In the genomic region with DNA sequence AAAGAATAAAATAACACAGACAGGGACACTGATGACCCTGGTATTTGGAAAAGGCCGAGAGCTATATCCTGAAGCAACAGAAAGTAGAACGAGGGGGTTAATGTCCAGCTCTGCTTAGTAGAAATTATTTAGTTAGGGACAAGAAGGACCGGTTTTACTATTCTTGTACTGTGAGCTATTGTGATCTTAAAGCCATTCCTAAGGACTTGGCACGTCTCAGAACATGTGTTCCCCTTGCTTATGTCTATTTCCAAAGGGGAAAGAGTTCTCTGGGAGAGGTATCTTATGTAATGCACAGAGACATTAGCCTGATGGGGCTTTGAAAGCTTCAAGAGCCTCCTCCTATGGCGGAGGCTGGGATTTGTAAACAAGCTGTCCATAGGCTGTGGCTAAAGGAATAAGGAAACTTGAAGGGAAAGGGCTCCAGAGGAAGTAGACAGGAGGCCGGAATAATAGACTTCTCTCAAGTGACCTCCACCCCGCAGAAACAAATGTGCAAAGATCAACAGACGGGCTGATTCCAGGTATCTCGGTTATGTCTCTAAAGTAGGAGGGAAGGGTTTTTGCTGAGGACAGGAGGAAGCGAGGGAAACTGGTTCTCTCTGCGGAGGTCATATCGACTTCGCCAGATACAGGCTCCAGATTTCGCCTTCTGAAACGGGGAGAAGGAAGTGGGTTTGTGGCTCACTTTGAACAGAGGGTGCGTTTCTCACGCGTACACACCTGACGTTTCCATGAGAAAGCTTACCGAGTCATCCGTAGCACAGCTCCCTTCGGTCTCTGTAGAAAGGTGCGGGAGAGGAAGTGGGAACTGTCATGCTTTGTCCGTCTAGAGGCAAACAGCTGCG, we compare ENCODE assay signal across 10 mouse cellular contexts. TPM values are rescaled to one million over a fixed set of nuclear protein-coding genes. Genes with fewer than 3 reads are reported as not detected.
DNase-seq lines count a peak whose midpoint lies in the region; ATAC-seq and TF ChIP-seq lines count a peak whose summit lies in the region.
"Had no signal": no experiment of that assay in that cellular context is flagged by ENCODE, and none has a peak within 500 bp of the region (broad histone marks: within the 10 kb centered on the region; RNA-seq: fewer than 3 reads in every experiment).

No protein-coding gene starts in this region.

- no peaks in the 10 kb centered on the region for H3K9me3 ChIP-seq in heart, postnatal 0 days (replicated peaks; ENCODE audit: control insufficient read depth, low read length)
- H3K9me3 ChIP-seq in lung, postnatal 0 days (ENCODE audit: low read length): no peaks in the 10 kb centered on the region
- H3K9me3 ChIP-seq in midbrain, embryonic 15.5 days: no peaks in the 10 kb centered on the region
- no peaks in the 10 kb centered on the region for H3K9me3 ChIP-seq in midbrain, embryonic 14.5 days (ENCODE audit: control insufficient read depth, low read length)
- H3K9me3 ChIP-seq: limb, embryonic 13.5 days had no signal

- H3K27me3 ChIP-seq in heart, postnatal 0 days (ENCODE audit: control insufficient read depth, insufficient read depth, low read length): no peaks in the 10 kb centered on the region
- no peaks in the 10 kb centered on the region for H3K27me3 ChIP-seq in lung, postnatal 0 days (replicated peaks; ENCODE audit: insufficient read depth, low read length)
- no peaks in the 10 kb centered on the region for H3K27me3 ChIP-seq in midbrain, embryonic 15.5 days (replicated peaks)
- H3K27me3 ChIP-seq in midbrain, embryonic 14.5 days (ENCODE audit: control insufficient read depth, insufficient read depth, low read length): 0 out of 2 replicates have a peak, but pooled peaks cover 6% of the 10 kb centered on the region
- H3K27me3 ChIP-seq: limb, embryonic 13.5 days had no signal

- no peaks in the 10 kb centered on the region for H3K36me3 ChIP-seq in heart, postnatal 0 days (replicated peaks; ENCODE audit: control insufficient read depth, insufficient read depth, low read length)
- no peaks in the 10 kb centered on the region for H3K36me3 ChIP-seq in lung, postnatal 0 days (ENCODE audit: insufficient read depth, low read length)
- no peaks in the 10 kb centered on the region for H3K36me3 ChIP-seq in midbrain, embryonic 15.5 days (replicated peaks)
- H3K36me3 ChIP-seq in midbrain, embryonic 14.5 days (ENCODE audit: control insufficient read depth, insufficient read depth, low read length): no peaks in the 10 kb centered on the region
- H3K36me3 ChIP-seq: limb, embryonic 13.5 days had no signal

- WGBS in heart, postnatal 0 days: 63% methylated on average over 25 of the region's 25 CpGs
- whole genome bisulfite sequencing in lung, postnatal 0 days: 23% methylated on average over 25 of the region's 25 CpGs
- WGBS in midbrain, embryonic 15.5 days: 85% methylated on average over 25 of the region's 25 CpGs
- 85% methylated on average over 25 of the region's 25 CpGs for WGBS in midbrain, embryonic 14.5 days

- H3K27ac ChIP-seq in layer of hippocampus, adult 2 months: no peak overlapping the region
- peak overlapping the region; percentile 1; the same call in 1 of the 2 replicates for H3K27ac ChIP-seq in heart, postnatal 0 days (ENCODE audit: low read depth)
- H3K27ac ChIP-seq in lung, postnatal 0 days (ENCODE audit: low read length): peak overlapping the region; percentile 87
- no peak overlapping the region for H3K27ac ChIP-seq in midbrain, embryonic 15.5 days
- H3K27ac ChIP-seq in midbrain, embryonic 14.5 days (replicated peaks; ENCODE audit: low read depth, low read length): no peak overlapping the region
- H3K27ac ChIP-seq: limb, embryonic 13.5 days had no signal

- H3K4me3 ChIP-seq in layer of hippocampus, adult 2 months: peak overlapping the region; percentile 17
- peak overlapping the region; percentile 41 for H3K4me3 ChIP-seq in heart, postnatal 0 days (ENCODE audit: low read depth, low read length)
- H3K4me3 ChIP-seq in lung, postnatal 0 days (ENCODE audit: low read depth, low read length): peak overlapping the region; percentile 37
- no peak overlapping the region for H3K4me3 ChIP-seq in midbrain, embryonic 15.5 days
- H3K4me3 ChIP-seq in midbrain, embryonic 14.5 days (replicated peaks; ENCODE audit: low read depth, low read length): no peak overlapping the region
- H3K4me3 ChIP-seq: limb, embryonic 13.5 days had no signal

- H3K9ac ChIP-seq in heart, postnatal 0 days (replicated peaks; ENCODE audit: low read depth, low read length): peak overlapping the region; percentile 33; the same call in 1 of the 2 replicates
- peak overlapping the region; percentile 33 for H3K9ac ChIP-seq in lung, postnatal 0 days (replicated peaks; ENCODE audit: low read depth)
- H3K9ac ChIP-seq in midbrain, embryonic 15.5 days: no peak overlapping the region
- H3K9ac ChIP-seq in midbrain, embryonic 14.5 days (replicated peaks; ENCODE audit: low read length): no peak overlapping the region
- H3K9ac ChIP-seq: limb, embryonic 13.5 days had no signal

- ATAC-seq in heart, postnatal 0 days (ENCODE audit: insufficient read depth, low read depth): no peak
- peak; percentile 87 for ATAC-seq in lung, postnatal 0 days
- ATAC-seq in midbrain, embryonic 15.5 days (replicated peaks): no peak
- no peak for ATAC-seq in midbrain, embryonic 14.5 days (ENCODE audit: low FRiP score, low TSS enrichment)
- ATAC-seq: forebrain, embryonic 14.5 days had no signal

- peak overlapping the region; percentile 51 for H3K4me2 ChIP-seq in heart, postnatal 0 days (ENCODE audit: low read depth, low read length)
- H3K4me2 ChIP-seq in lung, postnatal 0 days (replicated peaks; ENCODE audit: low read depth, low read length): peak overlapping the region; percentile 58
- no peak overlapping the region for H3K4me2 ChIP-seq in midbrain, embryonic 15.5 days
- H3K4me2 ChIP-seq in midbrain, embryonic 14.5 days (ENCODE audit: low read length): no peak overlapping the region
- H3K4me2 ChIP-seq: limb, embryonic 13.5 days had no signal

- TF ChIP-seq EP300 in heart, postnatal 0 days (IDR thresholded peaks at IDR 0.05; ENCODE audit: low read depth): no peak
- TF ChIP-seq EP300 in lung, postnatal 0 days (IDR thresholded peaks at IDR 0.05): peak; percentile 70; the same call in 1 of the 2 replicates

- no peak for DNase-seq in layer of hippocampus, adult 2 months (ENCODE audit: low spot score in 2 of 2)
- no peak for DNase-seq in layer of hippocampus, adult 9-10 months (ENCODE audit: low spot score)
- DNase-seq in heart, postnatal 0 days (ENCODE audit: low spot score): no peak
- peak; percentile 93 for DNase-seq in lung, postnatal 0 days (ENCODE audit: low spot score)
- peak; percentile 38 for DNase-seq in thymus, postnatal 25 days
- DNase-seq in cerebellum, adult 9-11 months: no peak
- no peak for DNase-seq in midbrain, embryonic 14.5 days

- no peak for TF ChIP-seq CTCF in layer of hippocampus, adult 2 months (conservative IDR thresholded peaks at IDR 0.05)
- TF ChIP-seq CTCF in heart, postnatal 0 days (IDR thresholded peaks at IDR 0.05; ENCODE audit: low read depth): no peak
- TF ChIP-seq CTCF in lung, postnatal 0 days (IDR thresholded peaks at IDR 0.05): no peak

- H3K4me1 ChIP-seq in heart, postnatal 0 days (ENCODE audit: control insufficient read depth, insufficient read depth): 0 out of 2 replicates have a peak, but pooled peaks cover 3% of the 10 kb centered on the region
- peaks cover 15% of the 10 kb centered on the region for H3K4me1 ChIP-seq in lung, postnatal 0 days (ENCODE audit: insufficient read depth, low read depth, low read length)
- H3K4me1 ChIP-seq in midbrain, embryonic 15.5 days: peaks cover 2% of the 10 kb centered on the region; the same call in 1 of the 2 replicates
- H3K4me1 ChIP-seq in midbrain, embryonic 14.5 days (ENCODE audit: control insufficient read depth, insufficient read depth, low read length): no peaks in the 10 kb centered on the region
- H3K4me1 ChIP-seq: limb, embryonic 13.5 days had no signal

RNA-seq across cellular contexts. Expression of a gene that starts 5.4 kb away (rescaled TPM):
- 1 to 10 TPM; 6.6 to 8.8 TPM for total RNA-seq in layer of hippocampus, adult 2 months (2021)
- 11.3 and 17.5 TPM in 2 replicates for total RNA-seq in heart, postnatal 0 days (2014; rRNA removed; ENCODE audit: low replicate concordance)
- polyA plus RNA-seq in heart, postnatal 0 days (2015; fragmentation: Nextera tagmentation; extraction: Ambion mirVana): 11.2 and 12.6 TPM in 2 replicates
- 73.7 and 89.5 TPM in 2 replicates for polyA plus RNA-seq in lung, postnatal 0 days (2015; fragmentation: Nextera tagmentation; extraction: Ambion mirVana)
- polyA plus RNA-seq in midbrain, embryonic 15.5 days (2015; fragmentation: Nextera tagmentation; extraction: Ambion mirVana): 12.0 and 12.9 TPM in 2 replicates
- 5.1 and 19.0 TPM in 2 replicates for polyA plus RNA-seq in midbrain, embryonic 14.5 days (2014; fragmentation: Nextera tagmentation; extraction: Ambion mirVana)

RNA-seq across cellular contexts. Expression of a gene that starts 5.7 kb away (rescaled TPM):
- total RNA-seq in layer of hippocampus, adult 2 months (2021): not detected
- total RNA-seq in heart, postnatal 0 days (2014; rRNA removed; ENCODE audit: low replicate concordance): not detected in 2 replicates
- polyA plus RNA-seq in heart, postnatal 0 days (2015; fragmentation: Nextera tagmentation; extraction: Ambion mirVana): not detected in 2 replicates
- polyA plus RNA-seq in lung, postnatal 0 days (2015; fragmentation: Nextera tagmentation; extraction: Ambion mirVana): 0.06 and 0.17 TPM in 2 replicates
- 0.06 TPM in 2 replicates for polyA plus RNA-seq in midbrain, embryonic 15.5 days (2015; fragmentation: Nextera tagmentation; extraction: Ambion mirVana)
- 0.08 TPM in 1 of 2 replicates, not detected in the other for polyA plus RNA-seq in midbrain, embryonic 14.5 days (2014; fragmentation: Nextera tagmentation; extraction: Ambion mirVana)
- polyA plus RNA-seq: forebrain, embryonic 14.5 days; limb, embryonic 13.5 days had no signal

Comparison
In these comparisons a context has a peak if more than half of its experiments do, and no peak if none do; other contexts are left out.
1. DNase-seq: peak in lung, postnatal 0 days (single experiment) and thymus, postnatal 25 days (single experiment); none in layer of hippocampus, adult 2 months (0 of 2), layer of hippocampus, adult 9-10 months (single experiment), heart, postnatal 0 days (single experiment), cerebellum, adult 9-11 months (single experiment) and midbrain, embryonic 14.5 days (single experiment).
2. H3K27ac ChIP-seq: peak in heart, postnatal 0 days (single experiment) and lung, postnatal 0 days (single experiment); none in layer of hippocampus, adult 2 months (single experiment), midbrain, embryonic 15.5 days (single experiment) and midbrain, embryonic 14.5 days (single experiment).
3. H3K4me3 ChIP-seq: peak in layer of hippocampus, adult 2 months (single experiment), heart, postnatal 0 days (single experiment) and lung, postnatal 0 days (single experiment); none in midbrain, embryonic 15.5 days (single experiment) and midbrain, embryonic 14.5 days (single experiment).
4. H3K4me2 ChIP-seq: peak in heart, postnatal 0 days (single experiment) and lung, postnatal 0 days (single experiment); none in midbrain, embryonic 15.5 days (single experiment) and midbrain, embryonic 14.5 days (single experiment).
5. H3K9ac ChIP-seq: peak in heart, postnatal 0 days (single experiment) and lung, postnatal 0 days (single experiment); none in midbrain, embryonic 15.5 days (single experiment) and midbrain, embryonic 14.5 days (single experiment).